Mouse (Mus musculus): ENCODE results near the gene Use1.
"Not testable (repeated sequence)": the region's sequence is repeated elsewhere in the genome, so short reads cannot be mapped to it uniquely, and the experiment has no call there.

The Use1 gene

GRCm38 (mm10) chr8:71366771-71367528 is at the start of gene Use1:
Use1 (plus strand) TSS chr8:71366848.
- in situ Hi-C loops (cut with MboI, MseI): no loop called here

- in situ Hi-C loops (cut with MboI, MseI): not testable (repeated sequence)
Observed at GRCm38 (mm10) chr8:71318610-71319009, 48.0 kb upstream of the Use1 start.

GRCm38 (mm10) chr8:71319760-71320159 is 46.9 kb upstream of the Use1 start:
- in situ Hi-C loops (cut with MboI, MseI): not testable (repeated sequence)

- in situ Hi-C loops (cut with MboI, MseI): no loop called here
Observed at GRCm38 (mm10) chr8:71322939-71323338, 43.7 kb upstream of the Use1 start.

- in situ Hi-C loops (cut with MboI, MseI): no loop called here
Observed at GRCm38 (mm10) chr8:71324848-71325247, 41.8 kb upstream of the Use1 start.

GRCm38 (mm10) chr8:71337834-71338233 is 28.8 kb upstream of the Use1 start:
- in situ Hi-C loops (cut with MboI, MseI): not testable (repeated sequence)

GRCm38 (mm10) chr8:71340625-71341024 is 26.0 kb upstream of the Use1 start:
- in situ Hi-C loops (cut with MboI, MseI): no loop called here

- in situ Hi-C loops (cut with MboI, MseI): no loop called here
Observed at GRCm38 (mm10) chr8:71346581-71346980, 20.1 kb upstream of the Use1 start.

- in situ Hi-C loops (cut with MboI, MseI): no loop called here
Observed at GRCm38 (mm10) chr8:71351117-71351516, 15.5 kb upstream of the Use1 start.

- in situ Hi-C loops (cut with MboI, MseI): no loop called here
Observed at GRCm38 (mm10) chr8:71351520-71351919, 15.1 kb upstream of the Use1 start.

- in situ Hi-C loops (cut with MboI, MseI): no loop called here
Observed at GRCm38 (mm10) chr8:71358026-71358425, 8.6 kb upstream of the Use1 start.

- in situ Hi-C loops (cut with MboI, MseI): no loop called here
Observed at GRCm38 (mm10) chr8:71367529-71368176, 1.0 kb downstream of the Use1 start.

- in situ Hi-C loops (cut with MboI, MseI): no loop called here
Observed at GRCm38 (mm10) chr8:71368366-71368765, 1.7 kb downstream of the Use1 start.

GRCm38 (mm10) chr8:71369040-71369718 is 2.5 kb downstream of the Use1 start:
- in situ Hi-C loops (cut with MboI, MseI): no loop called here

- in situ Hi-C loops (cut with MboI, MseI): loop anchor here (5.0 kb wide), 1 partner anchor 37 kb away; the partner anchor contains the start of gene Ankle1
Observed at GRCm38 (mm10) chr8:71370711-71371235, 4.1 kb downstream of the Use1 start.

- in situ Hi-C loops (cut with MboI, MseI): loop anchor here (5.0 kb wide), 1 partner anchor 36 kb away; the partner anchor contains the start of gene Ankle1
Observed at GRCm38 (mm10) chr8:71371236-71371848, 4.7 kb downstream of the Use1 start, which contains the start of gene Ocel1. Ocel1 (plus strand) TSS chr8:71371298.

- in situ Hi-C loops (cut with MboI, MseI): loop anchor here (5.0 kb wide), 1 partner anchor 35 kb away; the partner anchor contains the start of gene Ankle1
Observed at GRCm38 (mm10) chr8:71372427-71372826, 5.8 kb downstream of the Use1 start.

GRCm38 (mm10) chr8:71373000-71373399 is 6.4 kb downstream of the Use1 start:
- in situ Hi-C loops (cut with MboI, MseI): loop anchor here (5.0 kb wide), 1 partner anchor 34 kb away; the partner anchor contains the start of gene Ankle1

- in situ Hi-C loops (cut with MboI, MseI): loop anchor here (5.0 kb wide), 1 partner anchor 33 kb away; the partner anchor contains the start of gene Ankle1
Observed at GRCm38 (mm10) chr8:71374616-71375206, 8.1 kb downstream of the Use1 start.

- in situ Hi-C loops (cut with MboI, MseI): no loop called here
Observed at GRCm38 (mm10) chr8:71375581-71376422, 9.2 kb downstream of the Use1 start.

Measured in T-helper 1 cell (primary cell).